Mouse (Mus musculus): ENCODE measurements around the gene Mrpl39.

Mrpl39 gene

DNA sequence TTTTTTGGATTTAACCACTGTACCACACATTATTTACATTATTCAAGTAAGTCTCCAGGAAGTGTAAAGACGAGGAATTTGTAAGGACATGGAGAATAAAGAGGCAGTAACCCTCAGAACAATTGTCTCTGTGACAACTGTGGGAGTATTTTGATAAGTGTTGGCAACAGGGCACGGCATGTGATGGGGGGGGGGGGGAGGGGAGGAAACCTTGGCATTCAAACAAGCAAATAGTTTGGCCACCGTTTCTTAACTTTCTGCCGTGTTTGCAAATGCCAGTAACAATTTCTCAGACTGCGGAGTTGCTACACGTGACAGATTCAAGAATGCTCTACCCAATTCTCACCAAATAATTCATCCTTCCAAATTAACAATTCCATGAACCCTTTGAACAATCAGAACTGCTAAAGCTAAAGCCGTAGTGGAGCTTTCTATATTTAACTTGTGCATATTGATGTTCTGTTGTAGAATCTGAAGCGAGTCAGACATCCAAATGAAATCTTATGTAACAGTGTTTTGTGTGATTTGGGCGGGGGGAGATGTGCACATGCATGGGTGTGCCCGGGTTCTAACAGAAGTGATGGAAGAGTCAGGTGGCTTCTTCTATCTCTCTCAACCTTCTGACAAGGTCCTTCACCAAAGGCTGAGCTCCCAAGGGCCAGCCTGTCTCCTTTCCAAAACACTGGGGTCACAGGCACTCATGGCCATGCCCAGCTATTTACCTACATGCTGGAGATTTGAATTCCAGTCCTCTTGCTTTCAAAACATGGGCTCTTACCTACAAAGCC, 9.4 kb upstream of the Mrpl39 start:
- in situ Hi-C loops (cut with MseI, MboI): no loop called here

DNA sequence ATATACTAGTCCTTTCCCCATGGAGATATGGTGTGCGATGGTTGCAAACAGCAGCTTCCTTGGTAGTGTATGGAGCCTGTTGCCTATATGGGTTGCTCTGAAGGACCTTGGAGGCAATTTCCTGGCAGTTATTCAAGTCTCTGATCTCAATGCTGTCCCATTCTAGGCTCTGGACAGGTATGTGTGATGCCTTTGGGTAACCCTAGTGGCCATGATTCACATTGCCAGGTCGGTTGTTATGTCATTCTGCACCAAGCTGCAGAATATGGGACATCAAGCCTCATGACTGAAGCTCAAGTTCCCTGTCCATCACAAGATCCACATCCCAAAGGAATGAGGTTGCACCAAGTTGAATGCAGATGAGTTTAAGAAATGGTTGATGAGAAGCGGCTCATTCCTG, 1.8 kb upstream of the Mrpl39 start:
- in situ Hi-C loops (cut with MseI, MboI): loop anchor here (5.0 to 10.0 kb wide), 2 partner anchors 85 to 87 kb away; no protein-coding TSS in a partner anchor

DNA sequence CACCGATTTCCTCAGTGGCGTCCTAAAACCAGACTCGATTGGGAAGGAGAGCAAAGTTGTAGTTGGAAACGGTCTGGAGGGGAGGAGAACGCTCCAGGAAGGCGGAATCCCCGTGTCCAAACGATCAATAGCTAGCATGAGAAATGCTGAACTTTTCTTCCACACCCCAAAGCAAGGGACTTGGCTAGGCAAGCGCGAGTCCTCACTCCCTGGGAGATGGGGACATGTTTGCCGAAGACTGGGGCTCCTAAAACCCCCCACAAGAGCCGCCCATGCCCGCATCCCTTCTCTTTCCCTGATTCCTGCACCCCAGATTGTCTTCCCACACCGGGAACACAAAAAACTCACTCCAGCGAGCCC, 756 bp downstream of the Mrpl39 start:
- in situ Hi-C loops (cut with MseI, MboI): loop anchor here (5.0 to 10.0 kb wide), 2 partner anchors 88 to 90 kb away; no protein-coding TSS in a partner anchor

DNA sequence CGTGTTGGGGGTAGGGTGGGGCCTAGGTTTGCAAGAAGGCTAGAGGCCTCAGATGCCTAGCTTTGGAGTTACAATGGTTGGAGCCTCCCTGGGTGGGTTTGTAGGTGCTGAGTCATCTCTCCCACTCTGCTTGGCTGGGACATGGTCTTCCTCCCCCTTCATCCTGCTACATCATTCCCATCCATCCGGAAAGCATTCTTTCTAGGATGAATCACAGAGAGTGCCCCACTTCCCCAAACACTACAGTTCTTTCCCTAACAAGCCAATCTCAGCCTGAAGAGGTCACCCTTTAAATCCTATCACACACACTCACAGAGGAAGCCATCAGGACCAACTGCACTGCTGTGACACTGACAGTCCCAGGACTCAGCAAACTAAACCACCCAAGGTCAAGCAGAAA, 14.9 kb downstream of the Mrpl39 start:
- in situ Hi-C loops (cut with MseI, MboI): no loop called here

DNA sequence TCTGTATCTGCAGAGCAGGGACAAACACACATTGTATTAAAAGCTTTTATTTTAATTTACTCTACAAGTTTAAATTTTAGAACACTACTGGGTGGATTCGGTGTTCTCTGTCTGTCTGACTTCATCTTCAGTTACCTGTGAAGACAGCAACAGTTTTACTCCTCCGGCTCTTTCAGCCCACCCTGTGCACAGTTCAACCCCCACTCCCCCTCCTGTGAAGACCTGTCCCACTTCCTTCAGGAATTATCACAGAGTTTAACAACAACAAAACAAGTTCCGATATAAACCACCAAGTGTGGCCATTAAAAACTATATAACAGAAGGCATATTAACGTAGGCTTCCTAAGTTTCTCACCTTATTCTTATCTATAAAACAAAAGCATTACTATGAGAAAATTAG, 17.3 kb downstream of the Mrpl39 start:
- in situ Hi-C loops (cut with MseI, MboI): no loop called here

DNA sequence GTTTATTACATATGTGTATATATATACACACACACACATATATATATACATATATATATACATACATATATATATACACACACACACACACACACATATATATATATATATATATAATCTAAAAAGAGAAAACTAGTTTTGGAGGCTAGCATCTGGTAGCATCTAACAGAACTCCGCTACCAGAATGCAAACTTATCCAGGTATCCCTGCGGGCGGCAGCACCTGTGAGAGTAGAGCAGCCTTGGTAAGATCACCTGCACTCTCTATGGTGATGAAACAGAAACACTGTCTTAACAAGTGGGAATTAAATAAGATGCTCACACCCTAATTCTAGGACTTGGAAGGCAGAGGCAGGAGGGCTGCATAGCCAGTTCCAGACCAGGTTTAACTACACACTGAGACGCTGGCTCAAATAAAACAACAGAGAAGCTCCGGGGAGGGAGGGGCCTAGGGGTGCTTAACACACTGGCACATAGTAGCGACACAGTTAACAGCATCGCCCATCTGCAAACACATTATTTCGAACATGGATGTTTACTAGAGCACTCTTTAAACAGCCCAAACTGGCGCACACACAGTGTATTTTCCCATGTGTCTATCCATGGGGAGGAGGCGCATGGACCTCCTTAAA, 17.8 kb downstream of the Mrpl39 start:
- in situ Hi-C loops (cut with MseI, MboI): no loop called here

DNA sequence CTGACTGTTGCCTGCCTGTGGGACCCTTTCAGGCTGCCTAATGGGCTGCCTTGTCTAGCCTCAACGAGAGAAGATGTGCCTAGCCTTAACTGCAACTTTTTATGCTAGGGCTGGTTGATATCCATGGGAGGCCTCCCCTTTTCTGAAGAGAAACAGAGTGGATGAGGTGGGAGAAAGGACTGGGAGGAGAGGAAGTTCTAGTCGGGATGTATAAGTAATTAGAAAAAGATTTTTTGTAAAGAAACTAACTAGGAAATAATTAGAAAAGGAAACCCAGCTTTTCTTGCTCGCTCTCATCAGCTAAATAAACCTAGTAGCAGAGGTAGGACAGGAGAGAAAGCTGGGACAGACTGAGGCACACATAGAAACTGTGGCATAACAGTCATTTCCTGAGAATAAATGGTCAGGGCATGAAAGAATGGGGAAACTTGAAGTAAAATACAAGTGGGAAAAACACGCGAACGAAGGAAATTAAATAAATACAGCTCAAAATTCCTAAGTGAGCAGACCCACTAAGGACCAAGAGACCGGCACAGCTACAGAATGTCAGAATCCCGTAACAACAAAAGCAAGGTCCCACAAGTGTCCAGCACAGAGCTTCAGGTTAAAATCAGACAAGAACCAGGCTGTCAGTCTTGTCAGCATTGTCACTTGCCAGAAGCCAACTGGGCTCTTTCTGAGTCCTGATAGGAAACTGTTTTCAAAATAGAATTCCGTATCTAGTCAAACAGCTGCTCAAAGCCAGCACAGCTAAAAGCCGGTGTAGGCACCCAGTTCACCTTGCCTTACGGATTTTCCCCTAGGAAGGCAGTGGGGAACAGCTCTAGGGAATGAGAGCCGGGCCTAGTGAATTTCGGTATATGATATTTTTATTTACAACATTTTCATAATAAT, 18.6 kb downstream of the Mrpl39 start:
- in situ Hi-C loops (cut with MseI, MboI): no loop called here

DNA sequence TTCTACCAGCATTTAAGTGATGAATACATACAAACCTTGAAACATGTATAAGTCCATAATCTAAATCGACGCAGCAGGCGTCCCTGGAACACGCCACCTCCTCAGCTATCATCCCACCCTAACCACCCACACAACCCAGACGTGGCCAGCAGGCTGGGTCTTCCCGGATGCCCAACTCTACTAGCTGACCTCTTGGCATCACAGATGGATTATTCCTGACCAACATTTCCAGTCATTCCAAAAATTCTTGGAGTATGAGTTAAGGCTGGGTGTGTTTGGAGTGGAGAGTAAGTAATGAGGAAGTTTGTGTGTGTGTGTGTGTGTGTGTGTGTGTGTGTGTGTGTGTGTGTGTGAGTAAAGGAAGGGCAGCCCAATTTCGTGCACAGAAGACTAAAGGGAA, 19.3 kb downstream of the Mrpl39 start:
- in situ Hi-C loops (cut with MseI, MboI): no loop called here

DNA sequence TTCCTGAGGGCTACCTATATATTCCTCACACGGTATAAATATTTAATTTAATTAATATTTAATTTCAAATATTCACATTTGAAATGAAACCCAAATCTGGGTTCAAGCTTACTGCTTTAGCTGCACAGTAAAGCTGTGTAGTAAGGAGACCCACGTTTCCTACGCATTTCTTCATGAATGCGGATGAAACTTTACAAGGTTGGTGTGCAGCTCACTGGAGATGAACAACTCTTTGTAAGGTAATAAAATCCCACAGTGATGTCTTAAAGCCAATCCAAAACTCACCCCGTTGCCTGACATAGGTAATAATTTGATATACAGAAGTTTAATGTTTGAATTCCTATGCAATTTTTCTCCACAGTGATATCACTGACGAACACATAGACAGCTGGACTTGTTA, 20.6 kb downstream of the Mrpl39 start:
- in situ Hi-C loops (cut with MseI, MboI): no loop called here

DNA sequence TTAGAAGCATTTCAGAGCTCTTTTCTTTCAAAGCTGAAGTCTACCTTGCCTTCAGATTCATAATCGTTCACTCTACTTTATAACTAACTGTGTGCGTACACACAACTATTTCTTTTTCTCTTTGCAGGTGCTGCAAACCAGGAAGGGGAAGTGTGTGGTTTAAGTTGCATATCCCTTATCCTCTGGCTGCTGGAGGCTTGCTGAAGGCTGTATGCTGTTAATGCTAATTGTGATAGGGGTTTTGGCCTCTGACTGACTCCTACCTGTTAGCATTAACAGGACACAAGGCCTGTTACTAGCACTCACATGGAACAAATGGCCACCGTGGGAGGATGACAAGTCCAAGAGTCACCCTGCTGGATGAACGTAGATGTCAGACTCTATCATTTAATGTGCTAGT, 21.6 kb downstream of the Mrpl39 start:
- in situ Hi-C loops (cut with MseI, MboI): no loop called here

DNA sequence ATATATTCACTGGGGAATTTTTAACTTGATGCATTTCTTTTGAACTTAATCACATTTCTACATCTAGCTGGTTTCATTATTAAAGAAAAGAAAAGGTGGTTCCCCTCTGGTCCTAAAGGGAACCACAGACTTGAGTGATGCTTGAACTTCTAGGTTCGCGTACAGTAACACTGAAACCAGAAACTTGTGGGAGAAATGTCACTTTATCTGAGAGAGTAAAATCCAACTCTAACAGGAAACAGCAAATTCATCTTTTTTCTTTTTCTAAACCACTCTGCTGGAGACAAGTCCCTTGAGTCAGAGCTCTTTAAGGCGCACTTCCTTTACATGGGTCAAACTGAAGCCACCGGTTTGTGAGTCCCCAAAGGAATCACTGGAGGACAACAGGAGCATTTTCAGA, 22.4 kb downstream of the Mrpl39 start:
- in situ Hi-C loops (cut with MseI, MboI): no loop called here

DNA sequence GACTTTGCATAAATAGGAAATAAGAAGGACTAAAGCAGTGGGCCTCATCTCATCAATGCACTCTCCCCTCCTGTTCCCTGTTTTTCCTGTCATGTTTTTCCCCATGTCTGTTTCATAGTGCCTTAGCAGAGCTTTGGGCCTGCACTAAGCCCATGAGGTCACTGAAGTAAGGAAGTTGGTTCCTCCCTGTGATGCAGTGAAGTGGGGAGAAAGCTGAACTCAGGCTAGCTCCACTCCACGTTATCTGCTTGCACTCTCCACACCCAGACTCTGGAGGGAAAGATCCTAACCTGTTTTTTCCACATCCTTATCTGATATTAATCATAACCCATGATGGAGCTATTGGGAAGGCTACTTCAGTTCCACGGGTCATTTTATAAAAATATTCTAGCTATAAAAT, 26.9 kb downstream of the Mrpl39 start:
- in situ Hi-C loops (cut with MseI, MboI): no loop called here

DNA sequence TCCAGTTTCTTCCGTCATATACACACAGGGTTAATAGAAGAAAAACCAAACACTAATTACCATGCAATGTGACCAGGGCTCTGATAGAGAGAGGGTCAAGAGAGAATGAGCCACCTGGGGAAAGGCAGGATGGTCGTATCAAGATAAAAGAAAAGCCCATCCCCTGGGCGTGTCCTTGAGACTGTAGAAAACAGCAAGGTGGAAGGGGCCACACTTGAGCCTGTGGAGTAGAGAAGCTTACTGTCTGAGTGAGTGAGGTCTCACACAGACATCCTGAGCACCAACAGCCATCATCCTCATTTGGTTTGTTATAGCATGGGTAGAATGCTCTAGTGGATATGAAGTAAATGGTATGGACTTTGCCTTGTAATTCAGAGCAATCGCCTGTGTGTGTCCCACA, 27.7 kb downstream of the Mrpl39 start:
- in situ Hi-C loops (cut with MseI, MboI): no loop called here

DNA sequence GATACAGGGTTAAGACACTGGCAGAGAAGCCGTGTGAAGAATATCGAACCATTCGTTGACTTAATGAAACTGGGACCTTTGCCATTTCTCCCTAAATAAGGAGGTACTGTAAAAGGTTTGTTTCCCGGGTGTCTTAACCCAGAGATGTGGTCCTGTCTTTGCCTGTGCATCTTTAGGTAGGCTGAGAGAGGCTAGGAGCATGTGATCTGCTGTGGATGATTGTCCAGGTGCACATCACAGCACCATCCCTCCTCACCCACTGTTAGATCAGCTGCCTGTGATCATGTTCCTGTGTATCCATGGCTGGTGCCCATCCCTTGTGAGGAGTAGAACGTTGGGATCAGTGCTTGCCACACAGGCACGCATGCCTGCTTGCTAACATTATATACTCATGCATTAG, 29.0 kb downstream of the Mrpl39 start:
- in situ Hi-C loops (cut with MseI, MboI): no loop called here

DNA sequence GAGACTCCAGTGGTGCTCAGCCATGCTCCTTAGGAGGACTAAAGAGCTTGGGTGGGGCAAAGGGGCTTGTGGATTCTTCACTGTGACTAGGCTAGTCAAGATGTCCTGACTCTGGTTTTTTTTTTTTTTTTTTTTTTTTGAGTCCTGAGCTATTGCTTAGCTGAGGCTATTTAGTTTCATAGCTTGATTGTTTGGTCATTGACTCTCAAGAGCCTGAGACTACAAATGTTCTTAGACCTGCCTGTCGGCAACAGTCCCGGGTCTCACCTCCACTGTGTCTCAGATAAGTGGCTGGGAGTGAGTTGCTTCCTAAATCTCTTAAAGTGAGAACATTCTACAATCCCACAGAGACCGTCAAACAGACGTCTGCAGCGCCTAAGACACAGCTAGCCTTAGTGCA, 30.0 kb downstream of the Mrpl39 start:
- in situ Hi-C loops (cut with MseI, MboI): no loop called here

DNA sequence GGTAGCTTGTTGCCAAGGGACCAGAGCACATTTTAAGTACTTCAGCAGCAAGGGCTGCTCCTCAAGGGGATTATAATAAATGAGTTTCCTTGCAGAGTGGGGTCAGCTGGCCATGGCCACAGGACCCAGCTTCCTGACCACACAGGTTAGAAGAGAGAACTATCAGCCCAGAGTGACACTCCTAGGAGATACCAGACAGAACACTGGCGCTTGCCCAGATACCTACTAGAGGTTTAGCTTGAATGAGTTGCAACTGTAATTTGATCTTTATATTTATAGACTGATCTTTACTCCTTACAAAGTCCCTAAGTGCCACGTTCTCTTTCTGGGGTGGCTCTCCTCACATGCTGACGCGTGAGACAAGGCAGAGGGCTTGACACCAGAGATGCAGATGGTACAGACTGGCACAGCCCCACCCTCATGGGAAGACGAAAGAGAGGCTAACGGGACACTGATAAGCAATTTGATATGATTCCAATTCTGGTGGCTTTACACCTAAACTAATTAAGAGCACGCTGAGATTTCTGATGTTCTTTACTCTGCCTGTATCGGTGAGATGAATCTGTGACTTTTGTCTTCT, 30.8 kb downstream of the Mrpl39 start:
- in situ Hi-C loops (cut with MseI, MboI): no loop called here

DNA sequence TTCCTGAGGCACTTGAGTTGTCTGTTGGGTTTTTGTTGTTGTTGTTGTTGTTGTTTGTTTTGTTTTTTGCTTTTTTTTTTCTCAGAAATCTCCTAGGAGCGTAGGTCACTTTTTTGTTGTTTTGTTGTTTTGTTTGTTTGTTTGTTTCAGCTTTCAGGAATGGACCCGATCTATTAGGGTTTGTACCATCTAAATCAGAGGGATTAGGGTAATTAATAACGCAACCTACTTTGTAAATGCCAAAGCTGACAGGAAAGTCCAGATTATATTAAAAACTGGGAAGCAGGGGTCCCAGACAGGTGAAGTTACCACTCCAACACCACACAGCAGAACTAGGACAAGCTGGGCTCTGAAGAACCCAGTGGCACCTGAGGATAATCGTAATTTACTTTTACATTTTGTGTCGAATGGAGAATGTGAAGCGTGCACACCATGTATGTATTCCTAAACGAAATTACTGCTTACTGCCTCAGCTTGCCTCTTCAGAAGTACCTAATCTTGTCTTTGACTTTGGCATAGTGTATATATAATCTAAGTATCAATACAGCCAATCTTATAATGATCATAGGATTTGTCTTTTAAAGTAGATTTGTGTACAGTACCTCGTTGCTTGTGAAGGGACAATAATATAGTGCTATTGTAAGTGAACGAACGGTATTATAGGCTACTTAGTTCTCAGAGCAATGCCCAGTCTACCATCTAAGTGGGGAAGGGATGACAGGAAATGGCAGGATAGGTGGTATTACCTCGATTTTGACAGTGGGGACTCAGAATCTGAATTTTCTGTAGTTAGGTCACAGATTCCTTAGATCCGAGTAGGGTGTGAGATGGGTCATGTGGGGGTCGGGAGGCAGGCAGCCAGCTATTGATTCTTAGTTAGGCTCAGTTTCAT, 31.5 kb downstream of the Mrpl39 start:
- in situ Hi-C loops (cut with MseI, MboI): no loop called here

DNA sequence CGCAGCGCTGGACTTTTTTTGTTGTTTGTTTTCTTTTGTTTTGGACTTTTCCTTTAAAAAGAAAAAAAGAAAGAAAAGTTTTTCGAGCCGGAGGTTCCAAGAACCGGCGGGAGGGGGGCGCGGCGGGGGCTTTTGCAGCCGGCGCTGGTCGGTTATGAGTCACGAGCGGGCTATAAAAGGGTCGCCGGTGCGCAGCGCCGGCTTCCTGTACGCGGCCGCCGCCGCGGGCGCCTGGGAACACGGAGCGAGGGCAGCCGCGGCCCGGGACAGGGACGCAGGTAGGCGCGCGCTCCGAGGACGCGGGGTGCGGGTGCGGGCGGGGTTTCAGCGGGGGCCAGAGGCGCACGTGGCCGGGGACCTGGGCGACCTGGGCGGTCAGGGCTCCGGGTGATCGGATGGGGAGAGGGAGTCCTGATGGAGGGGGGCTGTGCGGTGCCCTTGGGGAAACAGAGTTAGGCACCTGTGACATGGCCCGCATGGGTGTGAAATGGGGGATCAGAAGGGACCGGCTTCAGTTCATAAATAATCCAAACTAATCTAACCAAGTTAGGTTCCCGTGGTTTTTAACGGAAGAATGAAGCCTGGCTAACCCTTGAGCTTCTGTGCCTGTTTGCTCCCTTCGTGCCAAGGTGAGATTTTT, 32.3 kb downstream of the Mrpl39 start:
- in situ Hi-C loops (cut with MseI, MboI): no loop called here

DNA sequence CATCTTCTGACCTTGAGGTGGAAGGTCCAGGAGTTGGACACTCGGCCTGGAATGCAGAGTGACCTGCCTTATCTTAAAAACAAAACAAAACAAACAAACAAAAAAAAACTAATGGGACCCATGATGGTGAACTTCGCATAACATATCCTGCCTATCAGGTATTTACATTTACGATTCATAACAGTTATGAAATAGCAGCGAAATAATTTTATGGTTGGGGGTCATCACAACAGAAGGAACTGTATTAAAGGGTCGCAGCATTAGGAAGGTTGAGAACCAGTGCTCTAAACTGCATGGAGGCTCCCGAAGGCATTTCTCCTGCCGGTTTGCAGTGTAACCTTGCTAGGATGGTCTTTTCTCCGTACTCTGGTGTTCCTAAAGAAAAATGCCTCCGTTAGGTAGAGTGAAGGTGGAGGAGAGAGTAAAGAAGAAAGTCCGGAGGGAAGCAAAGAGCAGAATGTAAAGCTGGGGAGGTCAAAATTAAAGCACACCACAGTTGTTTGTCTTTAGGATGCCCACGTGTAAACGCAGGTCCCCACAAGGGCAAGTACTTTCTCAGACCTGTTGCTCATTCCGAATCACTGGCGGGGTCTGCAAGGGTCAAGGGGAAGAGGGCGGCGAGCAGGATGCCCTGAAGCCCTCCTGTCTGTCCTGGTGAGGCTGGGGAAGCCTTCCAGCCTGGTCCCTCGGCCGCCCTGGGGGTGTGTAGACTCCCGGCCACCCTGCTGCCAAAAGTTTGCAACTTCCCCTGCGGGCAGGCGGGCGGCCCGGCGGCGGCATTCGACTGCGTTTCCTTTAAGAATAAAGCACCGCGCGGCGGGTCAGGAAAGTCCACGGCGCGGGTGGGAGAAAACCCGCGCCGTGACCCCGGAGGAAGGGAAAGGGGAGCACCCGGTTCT, 33.1 kb downstream of the Mrpl39 start:
- in situ Hi-C loops (cut with MseI, MboI): no loop called here

DNA sequence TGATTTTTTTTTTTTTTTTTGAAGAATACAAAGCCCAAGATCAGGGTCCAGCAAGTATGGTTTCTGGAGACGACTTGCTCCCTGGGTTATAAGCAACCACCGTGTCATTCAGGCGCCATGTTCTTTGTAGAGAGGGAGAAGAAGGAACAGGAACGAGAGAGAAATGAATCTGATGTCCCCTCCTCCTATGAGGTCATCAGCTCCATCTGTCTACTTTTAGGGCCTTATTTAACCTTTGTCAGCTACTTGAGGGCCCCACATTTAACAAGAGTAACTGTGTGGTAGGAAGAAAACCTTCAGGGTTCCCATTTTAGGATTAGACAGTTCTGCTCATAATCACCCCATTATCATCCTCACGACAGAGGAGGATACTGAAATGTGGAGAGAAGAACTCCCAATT, 34.5 kb downstream of the Mrpl39 start:
- in situ Hi-C loops (cut with MseI, MboI): no loop called here

All from mouse trophoblast stem cell (cell line).